Mouse (Mus musculus): ENCODE results near the gene Adarb2.

DNA sequence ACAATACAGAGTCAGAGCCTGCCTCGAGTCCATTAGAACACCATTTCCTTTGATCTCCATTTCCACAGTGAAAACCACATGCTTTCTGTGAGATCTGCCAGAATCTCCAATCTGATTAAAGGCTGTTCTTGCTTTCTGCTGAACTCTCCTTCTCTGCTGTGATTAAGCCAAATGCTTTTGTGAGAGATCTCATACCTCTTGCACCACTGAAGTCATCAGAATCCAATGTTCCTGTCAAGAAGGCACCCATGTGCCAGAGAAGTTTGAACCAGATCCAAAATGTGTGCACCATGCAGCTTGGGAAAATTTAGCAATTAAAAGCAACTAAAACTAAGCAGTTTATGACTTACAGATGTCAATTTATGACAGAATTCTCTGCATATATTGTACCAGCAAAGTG is 185.9 kb downstream of the Adarb2 start:
- no peak for TF ChIP-seq CTCF (IDR thresholded peaks at IDR 0.05; ENCODE audit: extremely low read depth, insufficient read depth, insufficient read length, insufficient replicate concordance)
- TF ChIP-seq POLR2A (IDR thresholded peaks at IDR 0.05; ENCODE audit: low read depth, low read length), result no peak

Data from spleen, adult 2 months (tissue).